Mouse (Mus musculus) retina, postnatal 7 days (tissue): ENCODE measurements around the gene Whrn.
A peak's percentile ranks its signal among the peaks of the same experiment; 100 is the strongest.

Source experiments
- DNase-seq: peaks from one replicate; pipeline ENCODE4 v3.0.0-alpha.2; 2012; ENCODE audit warnings: low read depth, low spot score

Gene Whrn

GRCm38 (mm10) chr4:63383474-63383873, 112.3 kb downstream of the Whrn start:
- no peak for DNase-seq

GRCm38 (mm10) chr4:63382676-63383369, 113.0 kb downstream of the Whrn start:
- no peak for DNase-seq

GRCm38 (mm10) chr4:63377483-63377882, 118.3 kb downstream of the Whrn start:
- no peak for DNase-seq

GRCm38 (mm10) chr4:63375367-63375766, 120.4 kb downstream of the Whrn start:
- no peak for DNase-seq

- DNase-seq: no peak
Measured at GRCm38 (mm10) chr4:63374331-63374730, 121.5 kb downstream of the Whrn start.

GRCm38 (mm10) chr4:63373404-63373803, 122.4 kb downstream of the Whrn start:
- no peak for DNase-seq

- DNase-seq: no peak
Measured at GRCm38 (mm10) chr4:63371890-63372289, 123.9 kb downstream of the Whrn start.

GRCm38 (mm10) chr4:63370897-63371296, 124.9 kb downstream of the Whrn start:
- DNase-seq: no peak

GRCm38 (mm10) chr4:63368577-63368976, 127.2 kb downstream of the Whrn start:
- DNase-seq: peak; percentile 76
